Mouse (Mus musculus) heart, adult 9 months (tissue): ENCODE data around the gene Pitpnm3.
A peak's percentile ranks its signal among the peaks of the same experiment; 100 is the strongest.
"Not testable (repeated sequence)": the region's sequence is repeated elsewhere in the genome, so short reads cannot be mapped to it uniquely, and the experiment has no call there.

Experiments
- DNase-seq, 2 experiments: peaks; one replicate each; pipeline ENCODE4 v3.0.0; 2022; ENCODE audit warnings: low spot score in 2 of 2

Pitpnm3 gene

GRCm38 (mm10) chr11:72135383-72136158 lies at the start of gene Pitpnm3:
TSS of gene Pitpnm3 (minus strand) at chr11:72135778.
- peak in 1 of 2 experiments; percentile 18 for DNase-seq

GRCm38 (mm10) chr11:72184252-72184651 lies 48.7 kb upstream of the Pitpnm3 start:
- DNase-seq = no peak

- DNase-seq = no peak
Measured at GRCm38 (mm10) chr11:72181136-72181535, 45.6 kb upstream of the Pitpnm3 start.

- no peak for DNase-seq
Measured at GRCm38 (mm10) chr11:72180556-72180955, 45.0 kb upstream of the Pitpnm3 start.

- DNase-seq = no peak
Measured at GRCm38 (mm10) chr11:72176553-72176952, 41.0 kb upstream of the Pitpnm3 start.

- DNase-seq = no peak
Measured at GRCm38 (mm10) chr11:72175966-72176365, 40.4 kb upstream of the Pitpnm3 start.

GRCm38 (mm10) chr11:72174721-72175120 lies 39.1 kb upstream of the Pitpnm3 start:
- DNase-seq = no peak

- DNase-seq = no peak
Measured at GRCm38 (mm10) chr11:72173506-72173905, 37.9 kb upstream of the Pitpnm3 start.

DNA sequence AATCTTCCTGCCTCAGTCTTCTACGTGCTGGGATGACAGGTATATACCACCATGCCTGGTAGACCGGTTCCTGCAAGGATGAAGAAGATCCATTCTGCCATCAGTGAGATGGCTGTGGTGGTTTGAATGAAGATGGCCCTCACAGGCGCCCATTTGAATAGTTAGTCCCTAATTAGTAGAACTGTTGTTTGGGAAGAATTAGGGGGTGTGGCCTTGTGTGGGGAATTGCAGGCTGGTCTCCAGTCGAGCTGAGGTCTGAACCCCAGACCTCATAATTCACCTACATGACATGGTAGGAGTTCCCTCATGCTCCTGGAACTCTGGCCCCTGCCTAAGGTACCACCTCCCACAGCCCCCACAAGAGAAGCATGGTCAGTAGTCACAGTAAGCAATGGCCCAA lies 36.3 kb upstream of the Pitpnm3 start:
- DNase-seq = not testable (repeated sequence)

DNA sequence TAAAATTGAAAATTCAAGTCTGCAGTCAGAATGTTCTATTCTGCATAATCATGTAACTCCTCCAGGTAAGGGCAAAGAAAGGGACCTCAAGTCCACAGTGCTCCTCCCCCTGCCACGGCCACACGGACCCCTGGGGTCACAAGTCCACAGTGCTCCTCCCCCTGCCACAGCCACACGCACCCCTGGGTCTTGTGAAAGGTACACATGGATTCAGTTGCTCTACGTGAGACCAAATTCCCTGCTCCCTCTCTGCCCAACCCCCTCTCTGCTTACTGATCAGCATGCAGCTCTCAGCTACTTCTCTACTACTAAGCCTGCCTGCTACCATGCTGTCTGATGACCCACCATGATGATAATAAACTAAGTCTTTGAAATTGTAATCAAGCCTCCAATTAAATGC lies 34.3 kb upstream of the Pitpnm3 start:
- no peak for DNase-seq

- no peak for DNase-seq
Measured at GRCm38 (mm10) chr11:72163198-72163597, 27.6 kb upstream of the Pitpnm3 start.

DNA sequence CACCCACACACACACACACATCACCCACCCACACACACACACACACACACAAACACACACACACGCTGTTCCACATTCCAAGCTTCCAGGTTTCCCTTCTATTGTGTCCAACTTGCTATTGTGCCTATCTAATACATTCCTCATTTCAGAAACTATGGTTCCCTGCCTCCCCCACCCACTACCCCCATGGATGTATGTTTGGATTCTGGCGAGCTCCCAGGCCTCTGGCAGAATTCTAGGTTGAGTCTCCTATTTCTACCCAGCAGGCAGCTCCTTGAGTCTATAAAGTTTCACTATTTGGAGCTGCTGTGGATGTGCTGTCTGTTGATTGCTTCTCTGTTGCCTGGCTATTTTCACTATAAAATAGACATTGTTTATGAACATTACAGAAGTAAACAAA lies 21.0 kb upstream of the Pitpnm3 start:
- no peak for DNase-seq

DNA sequence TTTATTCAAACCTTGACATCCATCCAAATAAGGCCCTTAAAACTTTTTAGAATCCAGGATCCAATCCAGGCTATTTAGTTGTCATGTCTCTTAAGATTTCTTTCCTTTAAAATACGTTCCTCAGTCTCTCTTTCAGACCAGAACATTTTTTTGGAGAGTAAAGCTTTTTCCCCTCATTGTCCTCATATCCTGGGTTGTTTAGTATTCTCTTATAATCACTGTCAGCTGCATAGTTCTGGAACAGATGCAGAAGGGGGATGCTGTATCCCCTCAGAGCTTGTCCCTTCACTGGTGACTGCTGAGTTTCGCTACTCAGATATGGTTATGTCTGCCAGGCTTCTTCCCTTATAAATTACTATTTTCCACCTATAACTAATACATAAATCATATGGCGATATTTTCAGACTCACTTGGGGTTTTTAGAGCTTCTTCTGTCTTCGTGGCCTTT lies 20.4 kb upstream of the Pitpnm3 start:
- DNase-seq = no peak

DNA sequence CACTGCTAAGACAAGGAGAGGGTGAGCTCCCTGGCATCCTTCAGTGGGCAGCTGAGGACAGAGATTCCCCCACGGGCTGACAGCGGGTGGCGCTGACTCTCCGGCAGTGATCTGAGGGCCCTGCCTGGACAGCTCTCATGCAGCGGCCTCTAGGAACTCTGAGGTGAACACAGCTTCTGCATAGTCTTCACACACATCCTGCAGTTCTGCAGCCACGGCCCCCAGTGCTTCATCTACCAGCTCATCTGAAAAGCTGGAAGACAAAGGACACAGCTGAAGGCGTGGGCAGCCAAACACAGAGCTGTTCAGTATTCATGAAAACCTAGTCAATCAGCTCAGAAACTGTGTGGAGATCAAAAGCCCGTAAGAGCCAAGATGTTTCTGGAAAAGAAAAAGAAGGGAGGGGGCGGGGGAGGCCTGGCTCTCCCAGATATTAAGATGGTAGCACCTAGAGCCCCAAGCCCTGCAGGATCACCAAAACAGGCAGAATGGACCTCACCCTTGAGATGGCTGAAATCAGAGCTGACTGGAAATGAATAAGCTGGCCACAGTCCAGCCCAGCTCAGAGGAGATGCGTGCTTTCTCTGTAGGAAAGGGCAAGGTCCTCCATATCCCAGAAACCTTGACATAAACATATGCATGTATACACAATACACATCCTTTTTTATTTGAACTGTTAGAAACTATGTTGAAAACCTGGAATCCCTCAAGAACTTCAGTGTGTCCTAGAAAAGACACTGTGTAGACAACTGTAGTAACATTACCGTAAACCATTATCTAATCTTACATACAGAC lies 19.8 kb upstream of the Pitpnm3 start:
- no peak for DNase-seq

GRCm38 (mm10) chr11:72153122-72153862 lies 17.7 kb upstream of the Pitpnm3 start:
- no peak for DNase-seq

DNA sequence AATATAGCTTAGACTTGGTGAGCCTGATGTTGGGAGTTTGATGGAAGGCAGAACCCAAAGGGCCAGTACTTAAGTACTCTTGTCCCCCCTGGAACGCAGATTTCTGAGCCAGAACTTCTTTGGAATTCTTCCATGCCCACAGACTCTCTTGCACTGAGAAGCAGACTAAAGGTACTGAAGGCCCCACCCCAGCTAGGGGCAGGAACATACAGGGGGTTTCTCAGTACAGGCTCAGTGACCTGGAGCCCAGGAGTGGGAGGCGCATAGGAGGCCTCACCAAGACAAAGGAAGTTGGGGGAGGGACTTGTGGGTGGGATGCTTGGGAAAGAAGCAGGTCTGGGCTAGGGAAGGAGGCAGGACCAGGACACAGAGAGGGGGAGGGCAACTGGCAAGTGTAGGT lies 15.5 kb upstream of the Pitpnm3 start:
- no peak for DNase-seq

- DNase-seq = no peak
Measured at GRCm38 (mm10) chr11:72147910-72148309, 12.3 kb upstream of the Pitpnm3 start.

- no peak for DNase-seq
Measured at GRCm38 (mm10) chr11:72145877-72146248, 10.3 kb upstream of the Pitpnm3 start.

DNA sequence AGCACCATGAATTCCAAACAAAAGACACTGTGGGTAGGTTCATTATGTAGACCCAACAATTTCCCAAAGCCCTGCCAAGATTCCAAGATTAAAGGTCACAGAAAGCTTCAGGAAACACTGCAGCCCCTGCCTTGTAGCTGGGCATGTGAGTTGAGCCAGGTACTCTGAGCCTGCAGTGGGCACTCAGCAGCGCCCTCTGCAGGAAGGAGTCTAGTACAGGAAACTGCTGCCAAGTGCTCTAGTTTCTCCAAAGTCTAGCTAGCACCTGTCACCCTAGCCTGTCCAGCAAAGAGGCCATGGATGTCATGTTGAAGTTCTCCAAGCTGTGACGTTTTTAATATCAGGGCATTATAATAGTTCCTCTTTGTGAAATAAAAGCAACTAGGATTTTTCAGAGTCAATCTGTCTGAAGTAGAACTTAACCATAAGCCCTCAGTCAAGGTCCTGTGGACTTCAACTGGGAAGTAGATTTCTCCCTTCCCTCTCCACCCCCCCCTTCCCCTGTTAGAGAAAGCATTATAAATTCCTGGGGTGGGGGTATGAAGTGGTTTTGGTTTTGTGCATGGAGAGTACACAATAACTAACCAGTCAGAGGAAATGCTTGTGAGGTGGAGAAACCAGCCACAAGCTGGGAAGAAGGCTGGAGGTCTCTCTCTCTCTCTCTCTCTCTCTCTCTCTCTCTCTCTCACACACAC lies 9.8 kb upstream of the Pitpnm3 start:
- peak in 1 of 2 experiments; percentile 31 for DNase-seq

- no peak for DNase-seq
Measured at GRCm38 (mm10) chr11:72142889-72143288, 7.3 kb upstream of the Pitpnm3 start.

DNA sequence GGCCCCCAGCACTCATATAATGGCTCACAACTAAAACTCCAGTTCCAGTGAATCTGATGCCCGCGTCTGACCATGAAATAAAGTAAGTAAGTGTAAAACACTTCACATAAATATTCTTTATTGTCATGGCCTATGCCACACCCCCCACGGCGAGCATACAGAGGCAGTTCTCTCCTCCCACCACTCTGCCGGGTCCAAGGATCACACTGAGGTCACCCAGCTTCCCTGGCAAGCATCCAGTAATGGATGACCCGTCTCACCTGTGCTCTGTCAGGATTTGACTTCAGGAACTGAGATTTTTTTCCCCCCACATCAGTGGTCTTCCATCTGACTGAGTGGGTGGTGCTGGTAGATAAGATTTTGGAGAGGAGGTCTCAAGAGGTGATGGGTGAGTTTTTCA lies 4.6 kb upstream of the Pitpnm3 start:
- no peak for DNase-seq
